ENCODE assay signal across 17 mouse cellular contexts in genomic region chrX:36630771-36631170, GRCm38 (mm10). TPM values are rescaled to one million over a fixed set of nuclear protein-coding genes. Genes with fewer than 3 reads are reported as not detected.
DNase-seq lines count a peak whose midpoint lies in the region; ATAC-seq and TF ChIP-seq lines count a peak whose summit lies in the region.
"Had no signal": no experiment of that assay in that cellular context is flagged by ENCODE, and none has a peak within 500 bp of the region (broad histone marks: within the 10 kb centered on the region; RNA-seq: fewer than 3 reads in every experiment).

No protein-coding gene starts in this region.

- H3K9me3 ChIP-seq in kidney, embryonic 15.5 days (replicated peaks), result no peaks in the 10 kb centered on the region
- H3K9me3 ChIP-seq: heart, embryonic 10.5 days; limb, embryonic 13.5 days; midbrain, embryonic 13.5 days; neural tube, embryonic 13.5 days had no signal

- H3K4me3 ChIP-seq in left cerebral cortex, adult 2 months, result no peak overlapping the region
- no peak overlapping the region for H3K4me3 ChIP-seq in kidney, embryonic 15.5 days (replicated peaks)
- H3K4me3 ChIP-seq: heart, embryonic 10.5 days; limb, embryonic 13.5 days; midbrain, embryonic 13.5 days; neural tube, embryonic 13.5 days had no signal

- intact Hi-C loops in left cerebral cortex, adult 2 months (cut with DNase I), result loop anchor here (10.0 kb wide), 1 partner anchor 274 kb away; the partner anchor contains the start of gene Nkrf
- intact Hi-C loops in left cerebral cortex, postnatal 10 days (cut with DNase I), result no loop called here

- peak; percentile 7 for DNase-seq in embryo, embryonic 11 days
- DNase-seq in embryo, embryonic 10 days (ENCODE audit: low spot score), result no peak
- no peak for DNase-seq in left cerebral cortex, adult 2 months (ENCODE audit: extremely low spot score in 1 of 2, low spot score in 2 of 2)
- DNase-seq in left cerebral cortex, postnatal 10 days (ENCODE audit: extremely low spot score in 1 of 2, low spot score in 2 of 2), result no peak
- DNase-seq in A20 (ENCODE audit: low read depth, low spot score) (peak; percentile 9), adipocyte (ENCODE audit: low spot score) (peak; percentile 15)
- no peak for DNase-seq in right cerebral cortex, postnatal 25 days
- DNase-seq: adrenal gland, postnatal 36 days; kidney, adult 2 months; layer of hippocampus, adult 9-11 months; lung, postnatal 36 days; thymus, postnatal 36 days had no signal

- H3K27me3 ChIP-seq in kidney, embryonic 15.5 days, result no peaks in the 10 kb centered on the region
- H3K27me3 ChIP-seq: limb, embryonic 13.5 days; midbrain, embryonic 13.5 days; neural tube, embryonic 13.5 days had no signal

- no peak overlapping the region for H3K4me2 ChIP-seq in kidney, embryonic 15.5 days
- H3K4me2 ChIP-seq: limb, embryonic 13.5 days; midbrain, embryonic 13.5 days; neural tube, embryonic 13.5 days had no signal

- WGBS in kidney, embryonic 15.5 days, result 6% methylated on average over 1 of the region's 1 CpGs

- H3K4me1 ChIP-seq in kidney, embryonic 15.5 days, result no peaks in the 10 kb centered on the region
- H3K4me1 ChIP-seq: heart, embryonic 10.5 days; limb, embryonic 13.5 days; midbrain, embryonic 13.5 days; neural tube, embryonic 13.5 days had no signal

- TF ChIP-seq CTCF in left cerebral cortex, adult 2 months (IDR thresholded peaks at IDR 0.05), result peak; percentile 67

- H3K9ac ChIP-seq in kidney, embryonic 15.5 days, result no peak overlapping the region
- H3K9ac ChIP-seq: limb, embryonic 13.5 days; midbrain, embryonic 13.5 days; neural tube, embryonic 13.5 days had no signal

- H3K27ac ChIP-seq in left cerebral cortex, adult 2 months, result no peak overlapping the region
- no peak overlapping the region for H3K27ac ChIP-seq in kidney, embryonic 15.5 days
- H3K27ac ChIP-seq: heart, embryonic 10.5 days; limb, embryonic 13.5 days; midbrain, embryonic 13.5 days; neural tube, embryonic 13.5 days had no signal

- ATAC-seq in kidney, embryonic 15.5 days (replicated peaks; ENCODE audit: low FRiP score), result no peak
- ATAC-seq: midbrain, embryonic 13.5 days had no signal

- H3K36me3 ChIP-seq in kidney, embryonic 15.5 days, result no peaks in the 10 kb centered on the region; the same call in 1 of the 2 replicates
- H3K36me3 ChIP-seq: heart, embryonic 10.5 days; limb, embryonic 13.5 days; midbrain, embryonic 13.5 days; neural tube, embryonic 13.5 days had no signal

RNA-seq across cellular contexts. Expression of gene Akap17b, which starts 14.4 kb away (rescaled TPM):
- 10 to 100 TPM; 12.3 to 13.1 TPM for total RNA-seq in left cerebral cortex, adult 2 months (2021)
- total RNA-seq in left cerebral cortex, postnatal 10 days (2021), result 10 to 100 TPM in 1 of 2 experiments, 1 to 10 TPM in 1; 8.1 to 10.2 TPM
- 3.4 and 3.7 TPM in 2 replicates for polyA plus RNA-seq in kidney, embryonic 15.5 days (2015; fragmentation: Nextera tagmentation; extraction: Ambion mirVana)

RNA-seq across cellular contexts. Expression of gene Pgrmc1, which starts 32.8 kb away (rescaled TPM):
- total RNA-seq in left cerebral cortex, adult 2 months (2021), result 100 to 1,000 TPM; 281 to 282 TPM
- total RNA-seq in left cerebral cortex, postnatal 10 days (2021), result 100 to 1,000 TPM; 327 to 343 TPM
- polyA plus RNA-seq in kidney, embryonic 15.5 days (2015; fragmentation: Nextera tagmentation; extraction: Ambion mirVana), result 274 and 289 TPM in 2 replicates

Comparison
In these comparisons a context has a peak if more than half of its experiments do, and no peak if none do; other contexts are left out.
1. DNase-seq: peak in embryo, embryonic 11 days (single experiment), A20 (single experiment) and adipocyte (single experiment); none in embryo, embryonic 10 days (single experiment), left cerebral cortex, adult 2 months (0 of 2), left cerebral cortex, postnatal 10 days (0 of 2) and right cerebral cortex, postnatal 25 days (single experiment).